Mouse (Mus musculus): ENCODE measurements around the gene Zdhhc8.

- TF ChIP-seq CTCF (IDR thresholded peaks at IDR 0.05; ENCODE audit: control insufficient read depth, insufficient read depth, low read length) (no peak), POLR2A (IDR thresholded peaks at IDR 0.05; ENCODE audit: borderline replicate concordance, control insufficient read depth, low read depth, low read length) (peak; percentile 94; the same call in 1 of the 2 replicates)
These were observed 13.8 kb upstream of the Zdhhc8 start, which contains the start of the genes Trmt2a and Ranbp1 for GRCm38 (mm10) chr16:18248433-18249363.
